Mouse (Mus musculus): ENCODE data around the gene Hspb1.

The Hspb1 gene

DNA sequence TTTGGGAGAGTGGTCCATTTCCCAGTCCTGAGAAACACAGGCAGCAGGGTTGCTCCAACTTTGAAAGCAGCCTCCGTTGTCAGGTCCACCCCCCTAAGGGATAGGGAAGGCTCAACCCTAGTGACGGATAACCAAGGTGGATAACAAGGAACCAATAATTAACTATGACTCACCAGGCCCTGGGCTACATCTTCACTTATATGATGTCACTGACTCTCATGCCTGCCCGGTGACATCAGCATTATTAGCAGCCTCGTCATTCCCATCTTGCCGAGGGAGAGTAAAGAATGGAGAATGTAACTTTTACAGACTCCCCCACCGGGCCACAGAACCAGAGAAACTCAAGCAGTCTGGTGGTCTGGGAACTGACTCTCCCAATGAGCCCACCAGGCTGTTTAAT lies 3.1 kb upstream of the Hspb1 start:
- DNase-seq (ENCODE audit: extremely low read depth, low read depth) = no peak

DNA sequence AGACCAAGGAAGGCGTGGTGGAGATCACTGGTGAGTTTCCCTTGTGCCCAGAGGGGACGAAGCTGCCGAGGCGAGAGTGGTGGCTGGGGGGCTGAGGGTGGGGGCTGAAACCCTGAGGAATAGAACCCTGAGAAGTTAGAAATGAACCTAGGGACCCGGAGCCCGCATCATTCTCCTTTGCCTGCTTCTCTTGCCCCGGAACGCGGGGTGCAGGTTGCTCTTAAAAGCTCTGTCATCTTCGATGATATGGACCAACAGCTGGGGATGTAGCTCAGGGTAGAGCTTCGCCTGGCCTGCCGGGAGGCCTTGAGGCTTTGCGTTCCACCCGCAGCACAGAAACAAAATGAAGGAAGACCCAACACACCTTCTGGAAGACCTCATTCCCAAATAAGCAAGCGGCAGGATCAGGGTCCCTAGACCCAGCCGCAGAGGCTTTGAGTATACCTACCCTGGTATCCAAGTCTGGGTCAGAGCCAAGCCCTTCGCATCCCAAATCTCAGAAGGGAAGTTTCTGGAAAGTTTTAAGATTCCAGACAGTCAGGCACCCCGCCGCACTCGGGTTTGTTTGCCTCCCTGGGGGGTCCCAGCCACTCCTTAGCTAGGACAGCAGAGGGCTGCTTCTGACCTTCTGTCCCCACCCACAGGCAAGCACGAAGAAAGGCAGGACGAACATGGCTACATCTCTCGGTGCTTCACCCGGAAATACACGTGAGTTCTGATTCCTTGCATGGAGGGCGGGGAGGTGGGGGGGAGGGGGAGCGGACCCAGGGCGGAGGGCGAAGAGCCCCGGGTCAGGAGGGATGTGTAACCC lies 891 bp downstream of the Hspb1 start:
- no peak for DNase-seq (ENCODE audit: extremely low read depth, low read depth)

DNA sequence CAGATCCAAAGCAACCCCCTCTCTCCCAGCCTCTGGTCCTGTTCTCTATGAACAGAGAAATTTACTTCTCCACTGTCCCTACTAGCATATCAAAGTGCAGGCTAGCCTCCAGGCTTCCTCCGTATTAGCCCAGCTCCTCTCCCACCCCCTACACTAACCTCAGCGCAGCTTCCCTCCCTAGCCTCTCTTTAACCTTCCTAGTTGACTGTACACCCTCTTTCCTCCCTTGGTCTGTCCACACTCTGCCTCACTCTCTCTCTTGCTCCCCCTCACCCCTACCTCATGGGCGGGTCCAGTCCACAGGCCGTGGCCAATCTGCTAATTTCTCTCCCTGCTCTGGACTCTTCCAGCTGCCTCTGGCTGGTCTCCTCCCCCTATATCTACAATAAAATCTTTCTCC lies 2.6 kb downstream of the Hspb1 start:
- DNase-seq (ENCODE audit: extremely low read depth, low read depth) = no peak

DNA sequence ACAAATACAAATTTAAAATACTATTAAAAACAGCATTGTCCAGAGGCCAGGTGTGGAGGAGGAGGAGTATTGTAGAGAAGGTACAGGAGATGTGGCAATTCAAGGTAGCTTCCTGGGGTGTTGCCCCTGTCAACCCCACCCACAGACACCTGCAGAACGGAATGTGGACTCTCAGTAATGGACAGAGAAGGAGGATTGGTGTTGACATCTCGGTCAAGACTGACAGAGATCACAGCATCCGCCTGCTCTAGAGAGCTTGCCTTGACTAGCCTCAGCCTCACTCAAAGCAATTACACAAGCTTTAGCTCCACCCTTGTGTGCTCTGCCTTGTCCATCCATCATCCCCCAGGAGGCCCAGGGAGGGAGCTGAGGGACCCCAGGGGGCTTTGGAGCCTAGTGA lies 3.2 kb downstream of the Hspb1 start:
- no peak for DNase-seq (ENCODE audit: extremely low read depth, low read depth)

DNA sequence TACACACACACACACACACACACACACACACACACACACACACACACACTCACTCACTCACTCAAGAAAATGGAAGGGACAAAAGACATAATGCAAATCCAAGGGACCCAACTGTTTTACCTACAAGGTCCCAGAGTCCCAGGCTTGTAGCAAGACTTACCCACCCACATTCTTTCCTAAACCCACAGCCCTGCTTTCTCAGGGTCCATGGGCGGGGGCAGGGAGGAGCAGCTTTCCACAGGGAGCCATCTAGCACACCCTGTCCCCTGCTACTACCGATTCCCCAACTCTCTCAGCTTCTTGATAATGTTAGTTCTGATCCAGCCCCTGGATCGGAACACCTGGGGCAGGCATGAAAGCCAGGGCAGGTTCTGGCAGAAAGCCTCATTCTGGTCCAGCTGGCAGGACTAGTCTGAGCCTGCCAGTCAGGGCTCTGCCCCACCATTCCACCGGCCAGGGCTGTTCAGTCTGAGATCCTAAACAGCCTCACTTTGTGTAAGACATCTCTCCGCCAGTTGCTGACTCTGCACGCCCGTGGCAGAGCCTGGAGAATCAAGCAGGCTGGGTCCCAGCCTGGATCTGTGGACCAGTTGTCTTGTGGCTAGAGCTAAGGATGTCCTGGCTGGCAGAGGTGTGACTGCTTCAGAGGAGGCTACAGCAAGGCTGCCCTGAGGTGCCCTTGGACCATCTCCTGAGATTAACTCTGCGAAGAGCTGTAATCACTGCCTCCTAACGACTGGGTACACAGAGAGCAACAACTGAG lies 5.1 kb downstream of the Hspb1 start:
- no peak for DNase-seq (ENCODE audit: extremely low read depth, low read depth)

DNA sequence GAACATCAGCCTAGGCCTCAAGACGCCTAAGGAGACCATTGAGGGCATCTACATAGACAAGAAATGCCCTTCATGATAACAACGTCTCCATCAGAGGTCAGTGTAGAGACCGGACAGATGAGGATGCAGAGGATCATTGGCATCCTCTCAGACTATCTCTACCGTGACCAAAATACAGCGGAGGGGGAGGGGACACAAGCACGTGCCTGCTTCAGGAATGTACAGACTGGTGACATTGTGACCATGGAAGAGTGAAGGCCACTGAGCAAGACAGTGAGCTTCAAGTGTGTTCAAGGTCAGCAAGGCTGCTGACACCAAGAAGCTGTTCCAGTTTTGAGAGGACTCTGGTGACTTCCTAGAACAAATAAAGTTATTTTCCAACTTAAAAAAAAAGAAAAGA lies 7.2 kb downstream of the Hspb1 start:
- no peak for DNase-seq (ENCODE audit: extremely low read depth, low read depth)

DNA sequence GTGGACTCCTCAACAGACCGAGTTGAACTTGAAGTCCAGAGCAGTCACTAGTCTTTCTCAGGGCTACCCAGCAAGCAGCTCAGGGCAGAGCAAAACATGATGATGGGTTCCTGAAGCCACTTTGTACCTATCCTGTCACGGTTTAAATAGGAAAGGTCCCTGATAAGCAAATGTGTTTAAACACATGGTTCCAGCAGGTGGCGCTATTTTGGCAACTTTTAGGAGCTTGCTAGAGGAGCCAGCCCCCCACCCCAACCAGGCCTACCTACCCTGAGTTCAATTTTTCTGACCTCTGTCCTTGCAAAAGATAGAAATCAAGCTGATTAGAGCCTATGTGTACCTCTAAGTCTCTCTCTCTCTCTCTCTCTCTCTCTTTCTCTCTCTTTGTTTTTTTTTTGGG lies 10.3 kb downstream of the Hspb1 start:
- peak; percentile 48 for DNase-seq (ENCODE audit: extremely low read depth, low read depth)

DNA sequence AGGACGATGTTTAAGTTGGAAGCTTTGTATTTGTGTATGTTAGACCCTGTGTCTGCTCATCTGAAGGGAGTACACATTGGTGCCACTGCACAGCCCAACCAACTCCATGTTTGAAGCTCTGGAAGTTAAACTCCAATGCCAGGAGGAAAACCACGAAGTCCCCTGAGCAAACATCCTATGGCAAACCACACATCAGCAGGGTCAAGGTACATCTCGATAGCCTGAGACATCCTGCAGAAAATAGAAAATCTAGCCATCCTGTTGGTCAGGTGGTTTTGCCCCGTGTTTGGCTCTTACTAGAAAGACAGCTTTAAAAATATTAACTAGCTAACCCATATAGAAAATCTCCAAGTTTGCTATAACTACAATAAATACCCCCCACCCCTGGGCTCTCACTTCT lies 11.3 kb downstream of the Hspb1 start:
- no peak for DNase-seq (ENCODE audit: extremely low read depth, low read depth)

DNA sequence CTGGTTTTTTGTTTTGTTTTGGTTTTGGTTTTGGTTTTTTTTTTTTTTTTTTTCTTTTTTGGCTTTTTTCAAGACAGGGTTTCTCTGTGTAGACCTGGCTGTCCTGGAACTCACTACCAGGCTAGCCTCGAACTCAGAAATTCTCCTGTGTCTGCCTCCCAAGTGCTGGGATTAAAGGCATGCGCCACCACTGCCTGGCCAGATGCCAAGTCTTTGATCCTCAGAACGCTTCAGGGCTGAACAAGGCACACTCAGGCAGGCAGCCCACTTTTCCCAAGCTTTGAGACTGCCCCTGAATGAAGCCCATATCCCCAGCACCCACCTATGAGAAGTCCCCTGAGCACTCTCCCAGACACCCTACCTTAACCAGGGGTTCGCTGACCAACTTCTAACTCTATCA lies 12.1 kb downstream of the Hspb1 start:
- no peak for DNase-seq (ENCODE audit: extremely low read depth, low read depth)

DNA sequence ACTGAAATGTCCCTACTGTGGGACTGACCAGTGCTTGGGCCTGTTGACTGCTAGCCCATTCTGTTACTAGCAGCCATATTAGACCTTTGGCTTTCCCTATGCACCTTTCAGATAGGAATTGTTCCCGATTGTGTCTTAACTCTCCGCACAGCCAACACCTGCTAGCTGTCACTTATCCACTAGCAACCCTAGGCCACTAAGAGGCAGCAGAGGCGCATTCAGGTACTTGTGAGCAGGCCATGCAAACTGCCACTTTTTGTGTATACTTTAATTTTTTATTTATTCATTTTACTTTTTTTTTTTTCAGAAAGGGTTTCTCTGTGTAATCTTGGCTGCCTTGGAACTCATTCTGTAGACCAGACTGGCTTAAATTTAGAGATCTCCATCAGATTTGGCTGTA lies 13.0 kb downstream of the Hspb1 start:
- DNase-seq (ENCODE audit: extremely low read depth, low read depth) = no peak

DNA sequence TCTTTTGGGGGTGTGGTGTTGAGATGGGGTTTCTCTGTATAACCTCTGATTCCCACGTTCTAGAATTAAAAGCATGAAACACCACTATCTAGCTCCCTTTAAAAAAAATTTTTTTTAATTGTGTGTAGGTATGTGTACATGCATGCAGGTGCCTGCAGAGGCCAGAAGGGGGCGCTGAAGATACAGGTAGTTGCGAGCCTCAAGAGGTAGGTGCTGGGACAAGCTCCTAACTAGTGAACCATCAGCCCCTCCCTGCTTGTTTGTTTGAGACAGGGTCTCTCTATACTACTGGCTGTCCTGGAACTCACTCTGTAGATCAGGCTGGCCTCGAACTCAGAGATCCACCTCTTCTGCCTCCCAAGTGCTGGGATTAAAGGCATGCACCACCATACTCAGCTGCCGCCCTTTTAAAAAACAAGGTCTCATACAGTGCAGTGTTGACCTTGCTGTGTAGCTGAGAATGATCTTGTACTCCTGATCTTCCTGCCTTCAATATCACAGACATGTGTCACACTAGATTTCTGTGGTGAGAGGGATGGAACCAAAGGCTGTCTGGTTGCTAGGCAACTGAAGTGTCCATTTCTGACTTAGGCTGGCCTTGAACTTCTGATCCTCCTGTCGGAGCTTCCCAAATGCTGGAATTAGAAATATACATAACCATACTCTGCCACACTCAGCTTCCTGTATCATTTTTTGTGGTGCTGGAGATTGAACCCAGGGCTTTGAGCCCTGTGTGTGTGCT lies 13.8 kb downstream of the Hspb1 start:
- DNase-seq (ENCODE audit: extremely low read depth, low read depth) = no peak

DNA sequence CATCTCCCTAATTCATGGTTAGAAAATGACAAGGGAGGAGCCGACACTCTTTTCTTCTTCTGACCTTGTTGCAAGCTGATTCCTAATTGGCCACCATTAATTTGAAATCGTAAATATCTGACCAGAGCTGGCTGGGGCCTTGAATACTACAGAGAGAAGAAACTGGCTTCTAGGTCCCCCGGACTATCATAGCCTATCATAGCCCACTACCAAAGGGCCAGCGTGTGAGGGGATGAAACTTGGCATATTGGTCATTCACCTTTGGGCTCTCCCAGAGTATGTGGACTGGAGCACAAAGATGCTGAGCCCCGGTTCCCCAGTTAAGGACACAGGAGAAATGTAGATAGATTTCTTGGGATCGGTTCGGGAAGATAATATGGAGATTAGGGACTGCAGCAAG lies 15.3 kb downstream of the Hspb1 start:
- DNase-seq (ENCODE audit: extremely low read depth, low read depth) = no peak

DNA sequence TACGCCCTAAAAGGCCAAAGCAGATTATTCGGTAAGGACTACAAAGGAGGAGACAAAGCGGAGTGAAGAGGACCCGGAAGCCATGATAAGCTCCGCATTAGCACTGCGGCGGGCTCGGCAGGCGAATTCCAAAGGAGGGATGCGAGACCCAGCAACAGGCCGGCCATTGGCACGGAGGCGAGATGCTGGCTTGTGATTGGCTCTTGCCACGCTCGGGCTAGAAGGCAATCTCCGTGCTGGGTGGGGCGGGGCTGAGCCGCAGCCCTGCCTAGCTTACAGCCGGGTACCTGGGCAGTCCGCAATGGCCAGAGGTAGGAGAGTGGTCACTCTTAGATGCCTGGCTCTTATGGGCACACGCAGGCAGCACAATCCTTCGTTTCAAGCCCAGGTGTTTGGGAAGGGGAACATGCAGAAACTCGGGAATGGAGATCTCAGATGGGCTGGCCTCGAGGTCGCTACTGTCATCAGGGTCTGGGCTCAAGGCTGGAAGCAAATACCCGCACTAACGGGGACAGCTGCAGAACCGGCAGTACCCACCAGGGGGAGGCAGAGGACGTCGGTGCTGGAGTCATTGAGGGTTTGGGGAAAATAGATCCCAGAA lies 15.9 kb downstream of the Hspb1 start:
- peak; percentile 48 for DNase-seq (ENCODE audit: extremely low read depth, low read depth)

DNA sequence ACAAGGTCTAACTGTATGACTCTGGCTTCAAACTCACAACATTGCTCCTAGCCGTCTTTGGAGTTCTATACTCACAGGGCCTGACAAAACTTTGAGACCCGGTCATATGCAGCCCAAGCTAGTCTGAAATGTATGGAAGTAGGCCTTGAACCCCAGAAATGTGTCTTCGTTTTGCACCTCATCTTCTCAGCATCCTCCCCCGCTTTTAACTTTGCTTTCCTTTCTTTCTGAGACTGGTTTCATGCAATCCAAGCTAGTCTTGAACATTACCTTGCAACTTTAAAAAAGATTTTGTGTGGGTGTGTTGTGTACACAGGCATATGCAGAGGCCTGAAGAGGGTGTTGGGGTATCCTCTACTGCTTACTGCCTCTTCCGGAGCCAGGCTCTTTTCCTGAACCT lies 16.5 kb downstream of the Hspb1 start:
- no peak for DNase-seq (ENCODE audit: extremely low read depth, low read depth)

DNA sequence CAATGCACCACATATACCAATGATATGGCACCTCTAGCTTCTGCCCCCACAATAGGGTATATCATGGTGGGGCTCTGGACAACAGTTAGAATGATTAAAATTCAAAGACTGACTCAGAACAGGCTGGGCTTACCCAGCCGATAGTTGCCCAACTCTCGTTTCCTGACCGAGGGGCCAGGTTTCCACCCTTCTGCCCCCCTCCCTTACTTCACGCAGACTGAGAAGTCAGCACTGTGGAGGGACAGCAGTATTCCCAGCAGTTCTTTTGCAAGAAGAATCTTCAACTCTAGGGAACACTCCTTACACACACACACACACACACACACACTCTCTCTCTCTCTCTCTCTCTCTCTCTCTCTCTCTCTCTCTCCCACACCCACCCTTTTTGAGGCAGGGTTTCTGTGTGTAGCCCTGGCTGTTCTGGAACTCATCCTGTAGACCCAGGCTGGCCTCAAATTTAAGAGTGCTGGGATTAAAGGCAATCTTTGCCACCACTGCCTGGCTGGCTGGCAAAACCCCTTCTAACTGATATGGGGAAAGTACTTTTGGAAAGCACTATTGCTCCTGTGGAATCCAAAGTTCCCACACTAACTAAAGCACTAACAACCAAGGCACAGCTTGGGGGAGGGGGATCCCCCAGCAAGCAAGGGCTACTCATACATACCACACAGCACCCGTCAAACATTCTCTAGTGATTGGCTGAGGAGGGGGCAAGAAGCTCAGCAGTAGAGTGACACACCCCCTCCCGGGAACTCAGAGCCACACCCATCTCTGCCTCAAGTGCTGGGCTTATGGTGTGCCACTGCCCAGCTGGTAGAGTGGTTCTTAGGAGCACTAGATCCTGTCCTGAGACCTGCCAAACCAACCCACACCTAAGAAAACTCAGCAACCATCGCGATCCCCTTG lies 17.9 kb downstream of the Hspb1 start:
- DNase-seq (ENCODE audit: extremely low read depth, low read depth) = no peak

DNA sequence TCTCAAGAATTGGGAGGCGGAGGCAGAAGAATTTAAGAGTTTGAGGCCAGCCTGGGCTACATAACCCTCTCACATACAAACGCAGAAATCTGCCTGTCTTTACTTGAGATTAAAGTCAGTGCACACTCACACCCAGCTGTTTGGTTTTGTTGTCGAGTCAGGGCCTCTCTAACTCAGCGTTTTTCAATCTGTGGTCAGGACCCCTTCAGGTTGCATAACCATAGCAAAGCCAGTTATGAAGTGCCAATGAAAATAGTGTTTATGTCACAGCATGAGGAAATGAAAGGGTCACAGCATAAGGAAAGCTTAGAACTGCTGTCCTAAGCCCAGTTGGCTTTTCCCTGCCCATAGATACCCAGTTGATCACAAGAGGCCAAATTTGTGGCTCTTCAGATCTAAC lies 19.1 kb downstream of the Hspb1 start:
- DNase-seq (ENCODE audit: extremely low read depth, low read depth) = no peak

DNA sequence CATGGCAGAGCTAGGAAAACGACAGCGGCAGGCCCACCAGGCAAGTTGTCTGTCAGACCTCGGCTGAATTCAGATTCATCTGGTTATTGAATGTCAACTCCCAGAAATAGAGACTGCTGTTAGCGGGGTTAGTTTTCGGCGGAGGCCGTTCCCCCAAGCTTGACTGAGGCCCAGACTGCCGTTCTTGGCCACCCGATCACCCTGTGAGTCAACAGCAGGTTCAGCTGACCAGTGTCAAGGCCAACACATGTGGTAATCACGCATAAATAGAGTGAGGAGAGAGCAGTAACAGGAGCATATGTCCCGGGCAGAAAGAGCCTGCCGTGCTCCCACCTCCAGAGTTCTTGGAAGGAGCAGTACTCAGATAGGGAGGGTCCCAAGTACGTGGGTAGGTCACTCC lies 19.5 kb downstream of the Hspb1 start:
- DNase-seq (ENCODE audit: extremely low read depth, low read depth) = no peak

DNA sequence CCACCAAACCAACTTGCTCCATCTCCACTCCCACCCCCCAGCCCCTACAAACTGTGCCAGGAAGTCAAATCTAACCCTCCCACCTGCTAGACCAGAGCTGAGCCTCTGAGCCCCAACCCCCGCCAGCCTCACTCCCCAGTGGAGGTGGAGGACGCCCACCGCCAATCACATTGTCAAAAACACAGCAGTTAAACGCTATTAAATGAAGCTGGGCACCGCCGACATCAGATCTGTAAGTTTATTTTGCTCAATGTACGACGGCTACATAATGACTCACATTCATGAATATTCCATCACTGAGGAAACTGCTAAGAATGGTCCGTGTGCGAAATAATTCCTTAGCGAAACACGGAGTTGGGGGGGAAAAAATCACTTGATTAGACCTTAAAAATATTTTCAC lies 20.5 kb downstream of the Hspb1 start:
- no peak for DNase-seq (ENCODE audit: extremely low read depth, low read depth)

DNA sequence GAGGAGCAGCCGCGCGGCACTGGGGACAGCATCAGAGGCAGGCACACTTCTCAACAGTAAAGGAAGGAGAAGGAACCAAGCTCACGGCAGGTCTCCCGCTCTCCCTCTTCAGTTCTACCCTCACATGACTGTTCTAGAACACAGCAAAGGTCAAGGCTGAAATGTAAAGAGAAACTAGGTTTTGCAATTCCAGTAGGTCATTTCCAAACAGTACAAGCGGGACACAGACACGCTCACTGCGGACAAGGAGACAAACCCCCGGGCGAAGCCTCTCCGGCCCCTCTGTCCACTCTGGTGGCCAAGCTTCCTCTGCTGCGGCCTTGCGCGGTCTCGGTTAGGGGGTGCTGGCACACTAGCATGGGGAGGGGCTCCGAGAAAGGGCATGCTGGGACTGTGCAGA lies 21.3 kb downstream of the Hspb1 start:
- no peak for DNase-seq (ENCODE audit: extremely low read depth, low read depth)

DNA sequence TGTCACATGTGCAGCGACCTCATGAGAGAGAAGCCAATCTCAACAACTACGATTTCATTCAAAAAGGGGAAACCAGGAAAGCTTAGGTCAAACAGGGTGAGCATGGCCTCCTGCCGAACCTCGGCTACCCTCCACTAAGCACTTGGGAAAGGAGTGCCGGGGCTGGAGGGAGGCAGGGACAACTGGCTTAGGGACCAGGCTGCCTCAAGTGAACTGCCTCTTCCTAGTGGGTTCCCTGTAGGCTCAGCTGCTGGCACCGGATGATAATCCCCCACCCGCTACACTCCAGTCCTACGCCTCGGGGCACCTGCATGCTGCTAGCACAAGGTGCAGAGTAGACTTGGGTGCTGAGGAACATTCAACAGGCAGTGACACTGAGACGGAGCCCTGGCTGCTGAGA lies 21.9 kb downstream of the Hspb1 start:
- no peak for DNase-seq (ENCODE audit: extremely low read depth, low read depth)

DNA sequence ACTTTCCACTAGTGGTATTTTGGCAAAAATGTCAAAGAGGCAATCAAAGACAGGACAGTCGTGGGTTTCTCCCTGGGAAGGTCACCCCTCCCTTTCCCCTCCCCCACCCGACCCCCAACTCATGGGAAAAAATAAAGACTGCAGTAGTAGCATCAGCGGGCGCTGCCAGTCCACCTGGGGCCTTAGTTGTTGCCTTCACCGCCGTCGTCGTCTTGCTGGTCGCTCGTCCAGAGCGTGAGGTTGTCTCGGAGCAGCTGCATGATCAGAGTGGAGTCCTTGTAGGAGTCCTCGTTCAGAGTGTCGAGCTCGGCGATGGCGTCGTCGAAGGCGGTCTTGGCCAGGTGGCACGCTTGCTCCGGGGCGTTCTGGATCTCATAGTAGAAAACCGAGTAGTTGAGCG lies 23.1 kb downstream of the Hspb1 start:
- DNase-seq (ENCODE audit: extremely low read depth, low read depth) = no peak

Measured in MEL-GATA-1-ER (cell line).